Mouse (Mus musculus): ENCODE measurements around the gene Il1f8. TPM values are rescaled to one million over a fixed set of nuclear protein-coding genes. Genes with fewer than 3 reads are reported as not detected.

Gene Il1f8
- polyA plus RNA-seq, 1 experiment, result not detected

DNA sequence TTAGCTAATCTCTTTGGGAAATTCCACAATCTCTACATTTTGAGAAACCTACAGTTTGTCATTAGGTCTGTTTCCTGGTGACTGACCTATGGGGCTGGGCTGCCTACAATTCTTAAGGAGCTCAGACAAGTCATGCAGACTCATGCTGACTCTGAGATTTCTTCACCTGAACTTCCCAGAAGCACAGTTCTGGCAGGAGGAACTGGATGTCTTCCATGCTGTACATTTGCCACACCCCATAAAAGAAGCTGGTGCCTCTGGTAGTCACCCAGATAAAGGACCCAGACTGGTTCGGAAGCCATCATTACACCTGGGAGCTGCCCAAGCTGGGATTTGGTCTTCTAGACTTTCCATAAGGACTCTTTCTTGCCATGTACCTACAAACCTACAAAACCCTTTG is 33.2 kb downstream of the Il1f8 start, which contains the start of gene Il1f9:
Il1f9 (plus strand) TSS at position 301 of the 400 bp plus-strand sequence.
- no peaks in the 10 kb centered on the region for H3K36me3 ChIP-seq (ENCODE audit: control insufficient read depth, insufficient read depth, low read length, poor library complexity, severe bottlenecking)
- TF ChIP-seq CTCF (IDR thresholded peaks at IDR 0.05; ENCODE audit: low read depth, low read length) (no peak), POLR2A (IDR thresholded peaks at IDR 0.05; ENCODE audit: insufficient read depth, low read length) (no peak)

GRCm38 (mm10) chr2:24187585-24187984 is 34.6 kb downstream of the Il1f8 start:
- H3K36me3 ChIP-seq (ENCODE audit: control insufficient read depth, insufficient read depth, low read length, poor library complexity, severe bottlenecking), result no peaks in the 10 kb centered on the region
- TF ChIP-seq POLR2A (IDR thresholded peaks at IDR 0.05; ENCODE audit: insufficient read depth, low read length) (no peak), EP300 (IDR thresholded peaks at IDR 0.05; ENCODE audit: insufficient read depth, low read depth, low read length) (no peak), CTCF (IDR thresholded peaks at IDR 0.05; ENCODE audit: low read depth, low read length) (no peak)
- no peak overlapping the region for H3K27ac ChIP-seq (ENCODE audit: insufficient read depth, low read length)
- H3K9me3 ChIP-seq (replicated peaks; ENCODE audit: control insufficient read depth, insufficient read depth, low read length, poor library complexity, severe bottlenecking), result 0 out of 2 replicates have a peak, but pooled peaks cover 2% of the 10 kb centered on the region
- H3K9ac ChIP-seq (ENCODE audit: low read depth, poor library complexity, severe bottlenecking), result no peak overlapping the region
- H3K4me1 ChIP-seq (ENCODE audit: control insufficient read depth, insufficient read depth, low read length), result no peaks in the 10 kb centered on the region
- H3K27me3 ChIP-seq (ENCODE audit: control insufficient read depth, insufficient read depth, low read length, poor library complexity, severe bottlenecking), result no peaks in the 10 kb centered on the region
- no peak overlapping the region for H3K4me3 ChIP-seq (ENCODE audit: low read depth, low read length)

More for the DNA sequence above, 33.2 kb downstream of the Il1f8 start, which contains the start of gene Il1f9:
- H3K4me1 ChIP-seq (ENCODE audit: control insufficient read depth, insufficient read depth, low read length), result no peaks in the 10 kb centered on the region
- no peak within 1 kb of the TSS for H3K4me3 ChIP-seq (ENCODE audit: low read depth, low read length)
- no peak within 1 kb of the TSS for H3K27ac ChIP-seq (ENCODE audit: insufficient read depth, low read length)
- H3K9me3 ChIP-seq (replicated peaks; ENCODE audit: control insufficient read depth, insufficient read depth, low read length, poor library complexity, severe bottlenecking), result no peaks in the 10 kb centered on the region
- no peak within 1 kb of the TSS for H3K9ac ChIP-seq (ENCODE audit: low read depth, poor library complexity, severe bottlenecking)
- no peaks in the 10 kb centered on the region for H3K27me3 ChIP-seq (ENCODE audit: control insufficient read depth, insufficient read depth, low read length, poor library complexity, severe bottlenecking)

DNA sequence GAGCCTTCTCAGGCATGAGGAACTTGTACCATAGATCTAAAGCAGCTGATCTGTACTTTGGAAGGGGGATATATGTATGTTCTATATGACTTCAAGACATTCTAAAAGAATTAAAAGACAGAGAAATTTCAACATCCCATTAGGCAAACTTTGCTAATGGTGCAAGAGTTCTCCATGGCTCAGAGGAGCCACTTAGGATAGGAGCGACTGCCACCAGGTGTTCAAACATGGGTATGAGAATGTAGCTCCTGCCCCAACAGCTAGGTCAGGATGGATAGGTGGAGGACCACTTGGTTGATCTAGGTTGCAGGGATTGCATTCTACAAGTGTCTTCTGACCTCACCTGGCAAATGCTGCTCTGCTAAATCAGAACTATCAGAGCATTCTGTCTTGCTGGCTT is 35.2 kb downstream of the Il1f8 start:
- Histone ChIP-seq H3K4me3 (ENCODE audit: low read depth, low read length) (no peak overlapping the region), H3K27me3 (ENCODE audit: control insufficient read depth, insufficient read depth, low read length, poor library complexity, severe bottlenecking) (no peaks in the 10 kb centered on the region)
- TF ChIP-seq POLR2A (IDR thresholded peaks at IDR 0.05; ENCODE audit: insufficient read depth, low read length) (no peak), CTCF (IDR thresholded peaks at IDR 0.05; ENCODE audit: low read depth, low read length) (no peak), EP300 (IDR thresholded peaks at IDR 0.05; ENCODE audit: insufficient read depth, low read depth, low read length) (no peak)

More for the DNA sequence above, 35.2 kb downstream of the Il1f8 start:
- Histone ChIP-seq H3K9ac (ENCODE audit: low read depth, poor library complexity, severe bottlenecking) (no peak overlapping the region), H3K27ac (ENCODE audit: insufficient read depth, low read length) (no peak overlapping the region), H3K4me1 (ENCODE audit: control insufficient read depth, insufficient read depth, low read length) (no peaks in the 10 kb centered on the region), H3K9me3 (replicated peaks; ENCODE audit: control insufficient read depth, insufficient read depth, low read length, poor library complexity, severe bottlenecking) (peaks cover 7% of the 10 kb centered on the region), H3K36me3 (ENCODE audit: control insufficient read depth, insufficient read depth, low read length, poor library complexity, severe bottlenecking) (no peaks in the 10 kb centered on the region)

Other genes with a start within 250 kb of the Il1f8 start
- 0.81 TPM in 1 of 2 replicates, not detected in the other for gene Hnmt, start 103.8 kb upstream of the Il1f8 start, polyA plus RNA-seq (2011; ENCODE audit: insufficient read depth, insufficient read length, low read depth, missing spikeins)
- not detected in 2 replicates for gene Tbpl2, start 56.6 kb upstream of the Il1f8 start, polyA plus RNA-seq (2011; ENCODE audit: insufficient read depth, insufficient read length, low read depth, missing spikeins)
- not detected in 2 replicates for gene Il1f9, start 33.3 kb downstream of the Il1f8 start, polyA plus RNA-seq (2011; ENCODE audit: insufficient read depth, insufficient read length, low read depth, missing spikeins)
- not detected in 2 replicates for gene Il1f6, start 62.3 kb downstream of the Il1f8 start, polyA plus RNA-seq (2011; ENCODE audit: insufficient read depth, insufficient read length, low read depth, missing spikeins)
- not detected in 2 replicates for gene Il1f5, start 123.8 kb downstream of the Il1f8 start, polyA plus RNA-seq (2011; ENCODE audit: insufficient read depth, insufficient read length, low read depth, missing spikeins)
- gene Il1f10, start 138.0 kb downstream of the Il1f8 start, polyA plus RNA-seq (2011; ENCODE audit: insufficient read depth, insufficient read length, low read depth, missing spikeins), result not detected in 2 replicates
- not detected in 2 replicates for gene Il1rn, start 183.7 kb downstream of the Il1f8 start, polyA plus RNA-seq (2011; ENCODE audit: insufficient read depth, insufficient read length, low read depth, missing spikeins)
- 3.6 and 10.1 TPM in 2 replicates for gene Psd4, start 214.4 kb downstream of the Il1f8 start, polyA plus RNA-seq (2011; ENCODE audit: insufficient read depth, insufficient read length, low read depth, missing spikeins)

Measured in ES-Bruce4 (cell line).